Mouse (Mus musculus) intestine, postnatal 0 days (tissue): Measurements from ENCODE around the gene Gltpd2. TPM values are rescaled to one million over a fixed set of nuclear protein-coding genes. Genes with fewer than 3 reads are reported as not detected.
A peak's percentile ranks its signal among the peaks of the same experiment; 100 is the strongest.

Experiments
- ATAC-seq: fragments of 200-750 bp; cut with Nextera tagmentation; 2 replicates; pipeline ENCODE4 v1.8.0; 2017; ENCODE audit warnings: mild to moderate bottlenecking, moderate TSS enrichment, moderate library complexity
- H3K27ac ChIP-seq: fragments of 300-500 bp; sonication (generic); 2 replicates; pipeline ENCODE4 v1.5.1; 2014; ENCODE audit warnings: mild to moderate bottlenecking, low read depth, low read length, moderate library complexity
- H3K27me3 ChIP-seq: fragments of 300-500 bp; sonication (generic); replicated peaks from 2 replicates; pipeline ENCODE4 v1.6.1; 2014; ENCODE audit warnings: low read length, mixed read lengths; ENCODE audit not compliant: control insufficient read depth, insufficient read depth
- H3K36me3 ChIP-seq: fragments of 300-500 bp; sonication (generic); 2 replicates; pipeline ENCODE4 v1.6.1; 2014; ENCODE audit warnings: mild to moderate bottlenecking, moderate library complexity; ENCODE audit not compliant: control insufficient read depth, insufficient read depth
- H3K4me1 ChIP-seq: fragments of 300-500 bp; sonication (generic); replicated peaks from 2 replicates; pipeline ENCODE4 v1.6.1; 2014; ENCODE audit warnings: antibody characterized with exemption, low read length, mixed read lengths; ENCODE audit not compliant: control insufficient read depth, insufficient read depth
- H3K4me2 ChIP-seq: fragments of 300-500 bp; sonication (generic); replicated peaks from 2 replicates; pipeline ENCODE4 v1.6.1; 2014; ENCODE audit warnings: low read depth, mild to moderate bottlenecking, moderate library complexity
- H3K4me3 ChIP-seq: fragments of 300-500 bp; sonication (generic); 2 replicates; pipeline ENCODE4 v1.5.1; 2014; ENCODE audit warnings: low read depth, low read length
- H3K9ac ChIP-seq: fragments of 300-500 bp; sonication (generic); 2 replicates; pipeline ENCODE4 v1.6.1; 2014; ENCODE audit warnings: mild to moderate bottlenecking, low read depth, low read length
- H3K9me3 ChIP-seq: fragments of 300-500 bp; sonication (generic); 2 replicates; pipeline ENCODE4 v1.6.1; 2016; ENCODE audit warnings: mixed run types; ENCODE audit not compliant: control insufficient read depth
- CTCF ChIP-seq: sonication (generic); IDR thresholded peaks from 2 replicates; pipeline ENCODE4 v1.5.1; 2016; ENCODE audit warnings: low read depth, mild to moderate bottlenecking, control low read depth, antibody characterized with exemption, moderate library complexity
- WGBS: fragments of 180-500 bp; shearing (Covaris S2); extraction: QIAGEN DNeasy Blood & Tissue Kit; methylation state at CpG from one replicate; pipeline ENCODE4 v1.1.7; 2014; 5-methylcytosine and 5-hydroxymethylcytosine counted together
- polyA plus RNA-seq: library from polyadenylated mRNA; unstranded; fragments of >200 nt; fragmentation: Nextera tagmentation; extraction: Ambion mirVana; gene quantifications from 2 replicates; pipeline ENCODE4 v1.2.1, GENCODE M21; 2015

Gltpd2 gene
- polyA plus RNA-seq, 1 experiment from 2014 or later = 0.30 TPM

DNA sequence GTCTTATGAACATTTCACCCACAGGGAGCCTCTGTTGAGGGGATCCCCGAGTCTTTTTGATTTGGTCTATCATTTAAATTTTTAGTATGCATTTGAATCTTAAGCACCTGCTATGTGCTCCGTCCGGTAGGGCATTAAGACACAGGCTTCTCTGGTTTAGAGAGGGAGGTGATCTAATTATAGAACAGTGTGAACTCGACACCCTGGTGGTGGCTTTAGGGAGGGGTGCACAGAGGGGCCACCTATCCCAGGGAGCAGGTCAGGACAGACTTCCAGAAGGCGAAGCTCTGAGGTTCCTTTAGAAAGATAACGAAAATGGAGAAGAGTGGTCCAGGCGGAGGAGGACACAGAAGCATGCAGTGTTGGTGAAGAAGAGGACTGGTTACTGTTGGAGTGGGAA is 25.5 kb downstream of the Gltpd2 start:
- no peak for TF ChIP-seq CTCF
- H3K9ac ChIP-seq = no peak overlapping the region
- no peaks in the 10 kb centered on the region for H3K4me1 ChIP-seq
- WGBS = 71% methylated on average over 7 of the region's 7 CpGs
- no peak overlapping the region for H3K4me3 ChIP-seq
- H3K4me2 ChIP-seq = no peak overlapping the region
- H3K27ac ChIP-seq = no peak overlapping the region
- H3K36me3 ChIP-seq = no peaks in the 10 kb centered on the region; the same call in 1 of the 2 replicates
- H3K27me3 ChIP-seq = no peaks in the 10 kb centered on the region
- H3K9me3 ChIP-seq = no peaks in the 10 kb centered on the region
- no peak for ATAC-seq

- Histone ChIP-seq H3K4me1 (no peaks in the 10 kb centered on the region), H3K36me3 (peaks cover 32% of the 10 kb centered on the region), H3K4me2 (no peak overlapping the region), H3K27me3 (no peaks in the 10 kb centered on the region), H3K27ac (no peak overlapping the region), H3K9ac (no peak overlapping the region), H3K4me3 (no peak overlapping the region), H3K9me3 (no peaks in the 10 kb centered on the region)
- ATAC-seq = no peak
- TF ChIP-seq CTCF = no peak
- WGBS = 93% methylated on average over 8 of the region's 8 CpGs
Observed at GRCm38 (mm10) chr11:70551526-70551925, 32.5 kb downstream of the Gltpd2 start.

GRCm38 (mm10) chr11:70553940-70554339 is 34.9 kb downstream of the Gltpd2 start:
- no peak overlapping the region for H3K4me2 ChIP-seq
- H3K9ac ChIP-seq = no peak overlapping the region
- TF ChIP-seq CTCF = no peak
- H3K4me1 ChIP-seq = no peaks in the 10 kb centered on the region
- no peak for ATAC-seq
- H3K9me3 ChIP-seq = no peaks in the 10 kb centered on the region
- no peak overlapping the region for H3K27ac ChIP-seq
- no peaks in the 10 kb centered on the region for H3K27me3 ChIP-seq
- H3K4me3 ChIP-seq = no peak overlapping the region
- H3K36me3 ChIP-seq = peaks cover 45% of the 10 kb centered on the region
- WGBS = 40% methylated on average over 7 of the region's 7 CpGs

- no peaks in the 10 kb centered on the region for H3K9me3 ChIP-seq
- 91% methylated on average over 9 of the region's 9 CpGs for WGBS
Observed at GRCm38 (mm10) chr11:70557545-70557944, 38.5 kb downstream of the Gltpd2 start.

GRCm38 (mm10) chr11:70561937-70562286 is 42.9 kb downstream of the Gltpd2 start:
- Histone ChIP-seq H3K9ac (no peak overlapping the region; the same call in 1 of the 2 replicates), H3K27me3 (no peaks in the 10 kb centered on the region), H3K4me2 (peak overlapping the region; percentile 98), H3K9me3 (no peaks in the 10 kb centered on the region), H3K36me3 (peaks cover 9% of the 10 kb centered on the region; the same call in 1 of the 2 replicates), H3K4me3 (peak overlapping the region; percentile 91), H3K27ac (no peak overlapping the region), H3K4me1 (no peaks in the 10 kb centered on the region)
- WGBS = 0% methylated on average over 2 of the region's 2 CpGs
- peak; percentile 11 for ATAC-seq
- TF ChIP-seq CTCF = peak; percentile 49

More at GRCm38 (mm10) chr11:70557545-70557944, 38.5 kb downstream of the Gltpd2 start:
- peak; percentile 40 for TF ChIP-seq CTCF
- no peaks in the 10 kb centered on the region for H3K4me1 ChIP-seq
- H3K27me3 ChIP-seq = no peaks in the 10 kb centered on the region
- peaks cover 41% of the 10 kb centered on the region for H3K36me3 ChIP-seq
- no peak overlapping the region for H3K9ac ChIP-seq
- no peak overlapping the region for H3K4me3 ChIP-seq
- ATAC-seq = no peak
- no peak overlapping the region for H3K27ac ChIP-seq
- H3K4me2 ChIP-seq = no peak overlapping the region

DNA sequence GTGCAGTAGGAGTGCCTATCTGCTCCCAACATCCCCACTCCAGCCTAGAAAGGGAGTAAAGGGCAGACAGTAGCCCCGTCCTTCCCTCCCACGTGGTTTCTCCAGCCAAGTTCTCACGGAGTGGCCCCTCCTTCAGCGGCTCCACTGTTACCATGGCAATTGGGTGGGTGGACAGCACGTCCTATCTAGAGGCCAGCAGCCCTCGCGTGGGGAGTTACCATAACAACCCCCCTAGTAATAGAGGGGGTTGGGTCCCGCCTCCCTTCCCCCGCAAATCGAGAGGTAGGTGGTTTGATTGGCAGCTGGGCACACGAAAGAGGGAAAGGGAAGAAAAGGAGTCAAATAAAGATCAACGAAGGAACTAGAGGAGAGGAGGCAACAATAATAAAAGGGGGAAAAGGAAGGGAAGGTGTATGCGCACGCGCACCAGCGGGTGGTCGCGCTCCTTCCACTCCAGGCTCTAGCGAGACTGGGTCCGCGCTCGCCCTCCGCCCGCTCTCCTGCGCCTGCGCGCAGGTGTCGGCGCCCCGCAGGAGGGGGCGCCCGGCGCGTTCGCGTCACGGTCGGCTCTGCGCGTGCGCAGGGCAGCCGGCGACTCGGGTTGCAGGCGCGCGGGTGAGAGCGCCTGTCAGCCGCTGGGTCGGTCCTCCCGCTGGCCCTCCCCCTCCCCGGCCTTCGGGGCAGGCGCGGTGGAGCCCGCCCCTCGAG is 43.4 kb downstream of the Gltpd2 start, which contains the start of gene Mink1:
Gene Mink1 (plus strand): TSS at position 595 of the 708 bp plus-strand sequence.
- peak within 1 kb of the TSS; percentile 98 for H3K4me2 ChIP-seq
- H3K27ac ChIP-seq = peak within 1 kb of the TSS; percentile 80
- H3K4me1 ChIP-seq = no peaks in the 10 kb centered on the region
- no peak; the same call in 1 of the 2 replicates for TF ChIP-seq CTCF
- H3K9ac ChIP-seq = peak within 1 kb of the TSS; percentile 78
- H3K36me3 ChIP-seq = peaks cover 9% of the 10 kb centered on the region; the same call in 1 of the 2 replicates
- WGBS = under 1% methylated on average over 56 of the region's 57 CpGs
- peak; percentile 84 for ATAC-seq
- peak within 1 kb of the TSS; percentile 91 for H3K4me3 ChIP-seq
- H3K9me3 ChIP-seq = no peaks in the 10 kb centered on the region
- no peaks in the 10 kb centered on the region for H3K27me3 ChIP-seq
